Mouse (Mus musculus): ENCODE measurements around the gene 1700113H08Rik.

1700113H08Rik gene

GRCm38 (mm10) chr10:87057500-87058250, at the start of gene 1700113H08Rik:
Gene 1700113H08Rik, plus strand, starts transcription at chr10:87058045.
- in situ Hi-C loops (cut with MboI, MseI): no loop called here

GRCm38 (mm10) chr10:87008215-87008499, 49.7 kb upstream of the 1700113H08Rik start:
- in situ Hi-C loops (cut with MboI, MseI): no loop called here

GRCm38 (mm10) chr10:87012087-87012486, 45.8 kb upstream of the 1700113H08Rik start:
- in situ Hi-C loops (cut with MboI, MseI): no loop called here

GRCm38 (mm10) chr10:87014391-87014965, 43.4 kb upstream of the 1700113H08Rik start:
- in situ Hi-C loops (cut with MboI, MseI): no loop called here

- in situ Hi-C loops (cut with MboI, MseI): no loop called here
Measured at GRCm38 (mm10) chr10:87015403-87015802, 42.4 kb upstream of the 1700113H08Rik start.

GRCm38 (mm10) chr10:87016151-87016692, 41.6 kb upstream of the 1700113H08Rik start:
- in situ Hi-C loops (cut with MboI, MseI): no loop called here

- in situ Hi-C loops (cut with MboI, MseI): no loop called here
Measured at GRCm38 (mm10) chr10:87018876-87019275, 39.0 kb upstream of the 1700113H08Rik start.

- in situ Hi-C loops (cut with MboI, MseI): loop anchor here in 1 of 2 experiments (10.0 kb wide), 1 partner anchor 1304 kb away; no protein-coding TSS in a partner anchor
Measured at GRCm38 (mm10) chr10:87020711-87021110, 37.1 kb upstream of the 1700113H08Rik start.

- in situ Hi-C loops (cut with MboI, MseI): loop anchor here (5.0 to 25.0 kb wide), 4 partner anchors 102 to 1300 kb away; no protein-coding TSS in a partner anchor
Measured at GRCm38 (mm10) chr10:87024884-87025283, 33.0 kb upstream of the 1700113H08Rik start.

GRCm38 (mm10) chr10:87032768-87033167, 25.1 kb upstream of the 1700113H08Rik start:
- in situ Hi-C loops (cut with MboI, MseI): loop anchor here in 1 of 2 experiments (25.0 kb wide), 1 partner anchor 1280 kb away; no protein-coding TSS in a partner anchor

- in situ Hi-C loops (cut with MboI, MseI): loop anchor here in 1 of 2 experiments (25.0 kb wide), 1 partner anchor 1276 kb away; no protein-coding TSS in a partner anchor
Measured at GRCm38 (mm10) chr10:87035866-87036265, 22.0 kb upstream of the 1700113H08Rik start.

GRCm38 (mm10) chr10:87036271-87036703, 21.6 kb upstream of the 1700113H08Rik start:
- in situ Hi-C loops (cut with MboI, MseI): loop anchor here in 1 of 2 experiments (25.0 kb wide), 1 partner anchor 1276 kb away; no protein-coding TSS in a partner anchor

- in situ Hi-C loops (cut with MboI, MseI): loop anchor here in 1 of 2 experiments (25.0 kb wide), 1 partner anchor 1275 kb away; no protein-coding TSS in a partner anchor
Measured at GRCm38 (mm10) chr10:87037062-87037461, 20.8 kb upstream of the 1700113H08Rik start.

GRCm38 (mm10) chr10:87039340-87039739, 18.5 kb upstream of the 1700113H08Rik start:
- in situ Hi-C loops (cut with MboI, MseI): loop anchor here in 1 of 2 experiments (25.0 kb wide), 1 partner anchor 1273 kb away; no protein-coding TSS in a partner anchor

GRCm38 (mm10) chr10:87039800-87040199, 18.0 kb upstream of the 1700113H08Rik start:
- in situ Hi-C loops (cut with MboI, MseI): loop anchor here (5.0 to 25.0 kb wide), 2 partner anchors 83 to 1273 kb away; no protein-coding TSS in a partner anchor

GRCm38 (mm10) chr10:87041265-87041664, 16.6 kb upstream of the 1700113H08Rik start:
- in situ Hi-C loops (cut with MboI, MseI): loop anchor here (5.0 to 25.0 kb wide), 2 partner anchors 81 to 1271 kb away; no protein-coding TSS in a partner anchor

- in situ Hi-C loops (cut with MboI, MseI): loop anchor here in 1 of 2 experiments (25.0 kb wide), 1 partner anchor 1267 kb away; no protein-coding TSS in a partner anchor
Measured at GRCm38 (mm10) chr10:87045273-87045672, 12.6 kb upstream of the 1700113H08Rik start.

- in situ Hi-C loops (cut with MboI, MseI): loop anchor here in 1 of 2 experiments (25.0 kb wide), 1 partner anchor 1266 kb away; no protein-coding TSS in a partner anchor
Measured at GRCm38 (mm10) chr10:87046469-87046868, 11.4 kb upstream of the 1700113H08Rik start.

- in situ Hi-C loops (cut with MboI, MseI): loop anchor here in 1 of 2 experiments (25.0 kb wide), 1 partner anchor 1265 kb away; no protein-coding TSS in a partner anchor
Measured at GRCm38 (mm10) chr10:87046931-87047468, 10.8 kb upstream of the 1700113H08Rik start.

- in situ Hi-C loops (cut with MboI, MseI): loop anchor here in 1 of 2 experiments (25.0 kb wide), 1 partner anchor 1263 kb away; no protein-coding TSS in a partner anchor
Measured at GRCm38 (mm10) chr10:87049179-87049578, 8.7 kb upstream of the 1700113H08Rik start.

- in situ Hi-C loops (cut with MboI, MseI): no loop called here
Measured at GRCm38 (mm10) chr10:87051714-87052113, 6.1 kb upstream of the 1700113H08Rik start.
